Comparison of ENCODE assay signal across 13 mouse cellular contexts in genomic region chr1:88133908-88134456, GRCm38 (mm10). TPM values are rescaled to one million over a fixed set of nuclear protein-coding genes. Genes with fewer than 3 reads are reported as not detected.
DNase-seq lines count a peak whose midpoint lies in the region; ATAC-seq and TF ChIP-seq lines count a peak whose summit lies in the region.
"Had no signal": no experiment of that assay in that cellular context is flagged by ENCODE, and none has a peak within 500 bp of the region (broad histone marks: within the 10 kb centered on the region; RNA-seq: fewer than 3 reads in every experiment).

No protein-coding gene starts in this region.

- 0 out of 2 replicates have a peak, but pooled peaks have one; percentile 16 for ATAC-seq in forebrain, embryonic 13.5 days
- ATAC-seq in midbrain, embryonic 14.5 days (ENCODE audit: low FRiP score, low TSS enrichment): no peak

- DNase-seq in kidney, adult 2 months: no peak
- no peak for DNase-seq in kidney, postnatal 10 days
- DNase-seq in A20 (ENCODE audit: low read depth, low spot score): peak; percentile 75
- DNase-seq in midbrain, embryonic 14.5 days: peak; percentile 45
- DNase-seq in adrenal gland, adult 2 months: no peak
- DNase-seq in cerebellum, postnatal 14 days: no peak
- DNase-seq in gastrocnemius, postnatal 25 days: no peak
- DNase-seq: cerebellum, postnatal 36 days; liver; spleen, adult 18-20 months had no signal

- H3K4me1 ChIP-seq in kidney, adult 2 months (ENCODE audit: control insufficient read depth, insufficient read depth, low read length): peaks cover 13% of the 10 kb centered on the region
- H3K4me1 ChIP-seq in forebrain, embryonic 13.5 days: peaks cover 11% of the 10 kb centered on the region
- no peaks in the 10 kb centered on the region for H3K4me1 ChIP-seq in midbrain, embryonic 14.5 days (ENCODE audit: control insufficient read depth, insufficient read depth, low read length)

- H3K9ac ChIP-seq in forebrain, embryonic 13.5 days: no peak overlapping the region
- no peak overlapping the region for H3K9ac ChIP-seq in midbrain, embryonic 14.5 days (replicated peaks; ENCODE audit: low read length)

- H3K27ac ChIP-seq in kidney, adult 2 months (ENCODE audit: insufficient read depth, low read depth, low read length): peak overlapping the region; percentile 56
- peak overlapping the region; percentile 31; the same call in 1 of the 2 replicates for H3K27ac ChIP-seq in forebrain, embryonic 13.5 days
- no peak overlapping the region for H3K27ac ChIP-seq in midbrain, embryonic 14.5 days (replicated peaks; ENCODE audit: low read depth, low read length)

- TF ChIP-seq CTCF in kidney, adult 2 months (conservative IDR thresholded peaks at IDR 0.05; ENCODE audit: insufficient read depth, insufficient read length, low read depth, low read length): no peak

- WGBS in kidney, adult 2 months: 15% methylated on average over 3 of the region's 3 CpGs
- WGBS in forebrain, embryonic 13.5 days: 33% methylated on average over 3 of the region's 3 CpGs
- 56% methylated on average over 3 of the region's 3 CpGs for WGBS in midbrain, embryonic 14.5 days

- H3K27me3 ChIP-seq in kidney, adult 2 months (replicated peaks; ENCODE audit: control insufficient read depth, insufficient read depth, low read length): no peaks in the 10 kb centered on the region
- no peaks in the 10 kb centered on the region for H3K27me3 ChIP-seq in forebrain, embryonic 13.5 days
- H3K27me3 ChIP-seq in midbrain, embryonic 14.5 days (ENCODE audit: control insufficient read depth, insufficient read depth, low read length): no peaks in the 10 kb centered on the region

- H3K4me2 ChIP-seq in forebrain, embryonic 13.5 days: no peak overlapping the region
- H3K4me2 ChIP-seq in midbrain, embryonic 14.5 days (ENCODE audit: low read length): no peak overlapping the region

- H3K36me3 ChIP-seq in kidney, adult 2 months (ENCODE audit: control insufficient read depth, insufficient read depth, low read length): no peaks in the 10 kb centered on the region
- H3K36me3 ChIP-seq in forebrain, embryonic 13.5 days (ENCODE audit: poor library complexity, severe bottlenecking): no peaks in the 10 kb centered on the region
- H3K36me3 ChIP-seq in midbrain, embryonic 14.5 days (ENCODE audit: control insufficient read depth, insufficient read depth, low read length): no peaks in the 10 kb centered on the region

- TF ChIP-seq POLR2A in kidney, adult 2 months (IDR thresholded peaks at IDR 0.05; ENCODE audit: low read depth, low read length): no peak

- H3K4me3 ChIP-seq in kidney, adult 2 months (ENCODE audit: insufficient read depth, low read depth, low read length): no peak overlapping the region
- H3K4me3 ChIP-seq in forebrain, embryonic 13.5 days: no peak overlapping the region
- no peak overlapping the region for H3K4me3 ChIP-seq in midbrain, embryonic 14.5 days (replicated peaks; ENCODE audit: low read depth, low read length)

- H3K9me3 ChIP-seq in forebrain, embryonic 13.5 days (replicated peaks): no peaks in the 10 kb centered on the region
- H3K9me3 ChIP-seq in midbrain, embryonic 14.5 days (ENCODE audit: control insufficient read depth, low read length): no peaks in the 10 kb centered on the region

RNA-seq across cellular contexts. Expression of gene Ugt1a6a, which starts 0.6 kb away (rescaled TPM):
- 20.9 and 21.1 TPM in 2 replicates for polyA plus RNA-seq in kidney, adult 2 months (2012; rRNA removed)
- polyA plus RNA-seq in forebrain, embryonic 13.5 days (2015; fragmentation: Nextera tagmentation; extraction: Ambion mirVana): 1.1 and 1.4 TPM in 2 replicates
- 0.58 and 0.72 TPM in 2 replicates for polyA plus RNA-seq in midbrain, embryonic 14.5 days (2014; fragmentation: Nextera tagmentation; extraction: Ambion mirVana)
- 10 to 100 TPM; 10.5 to 17.9 TPM for total RNA-seq in adrenal gland, adult 2 months (2021)
- polyA plus RNA-seq in adrenal gland, adult 2 months (2012; rRNA removed): 5.1 and 7.6 TPM in 2 replicates
- 1 to 10 TPM in 1 of 2 experiments, under 1 TPM in 1; 0.95 to 2.3 TPM for total RNA-seq in gastrocnemius, postnatal 25 days (2021)

RNA-seq across cellular contexts. Expression of gene Ugt1a6b, which starts 30.9 kb away (rescaled TPM):
- polyA plus RNA-seq in kidney, adult 2 months (2012; rRNA removed): 8.5 and 10.5 TPM in 2 replicates
- 0.48 and 1.1 TPM in 2 replicates for polyA plus RNA-seq in forebrain, embryonic 13.5 days (2015; fragmentation: Nextera tagmentation; extraction: Ambion mirVana)
- polyA plus RNA-seq in midbrain, embryonic 14.5 days (2014; fragmentation: Nextera tagmentation; extraction: Ambion mirVana): 0.13 TPM in 1 of 2 replicates, not detected in the other
- total RNA-seq in adrenal gland, adult 2 months (2021): 1 to 10 TPM; 4.8 to 6.5 TPM
- polyA plus RNA-seq in adrenal gland, adult 2 months (2012; rRNA removed): 8.9 and 9.5 TPM in 2 replicates
- 1 to 10 TPM in 1 of 2 experiments, under 1 TPM in 1; 0.49 to 2.1 TPM for total RNA-seq in gastrocnemius, postnatal 25 days (2021)

RNA-seq across cellular contexts. Expression of gene Ugt1a5, which starts 31.8 kb away (rescaled TPM):
- 0.59 and 0.90 TPM in 2 replicates for polyA plus RNA-seq in kidney, adult 2 months (2012; rRNA removed)
- polyA plus RNA-seq in forebrain, embryonic 13.5 days (2015; fragmentation: Nextera tagmentation; extraction: Ambion mirVana): not detected in 2 replicates
- polyA plus RNA-seq in midbrain, embryonic 14.5 days (2014; fragmentation: Nextera tagmentation; extraction: Ambion mirVana): not detected in 2 replicates
- total RNA-seq in adrenal gland, adult 2 months (2021): under 1 TPM; 0.14 to 0.29 TPM
- polyA plus RNA-seq in adrenal gland, adult 2 months (2012; rRNA removed): 0.07 and 0.11 TPM in 2 replicates
- total RNA-seq in gastrocnemius, postnatal 25 days (2021): not detected

RNA-seq across cellular contexts. Expression of gene Ugt1a7c, which starts 39.1 kb away (rescaled TPM):
- polyA plus RNA-seq in kidney, adult 2 months (2012; rRNA removed): 85.2 and 96.9 TPM in 2 replicates
- polyA plus RNA-seq in forebrain, embryonic 13.5 days (2015; fragmentation: Nextera tagmentation; extraction: Ambion mirVana): 0.35 and 0.53 TPM in 2 replicates
- 0.24 and 0.99 TPM in 2 replicates for polyA plus RNA-seq in midbrain, embryonic 14.5 days (2014; fragmentation: Nextera tagmentation; extraction: Ambion mirVana)
- total RNA-seq in adrenal gland, adult 2 months (2021): 1 to 10 TPM; 1.8 to 2.7 TPM
- polyA plus RNA-seq in adrenal gland, adult 2 months (2012; rRNA removed): 0.50 and 1.2 TPM in 2 replicates
- total RNA-seq in gastrocnemius, postnatal 25 days (2021): under 1 TPM; 0.23 to 0.62 TPM

RNA-seq across cellular contexts. Expression of gene Ugt1a8, which starts 46.4 kb away (rescaled TPM):
- 0.20 and 0.22 TPM in 2 replicates for polyA plus RNA-seq in kidney, adult 2 months (2012; rRNA removed)
- polyA plus RNA-seq in forebrain, embryonic 13.5 days (2015; fragmentation: Nextera tagmentation; extraction: Ambion mirVana): not detected in 2 replicates
- polyA plus RNA-seq in midbrain, embryonic 14.5 days (2014; fragmentation: Nextera tagmentation; extraction: Ambion mirVana): not detected in 2 replicates
- total RNA-seq in adrenal gland, adult 2 months (2021): not detected
- not detected in 2 replicates for polyA plus RNA-seq in adrenal gland, adult 2 months (2012; rRNA removed)
- total RNA-seq in gastrocnemius, postnatal 25 days (2021): not detected
- total RNA-seq: adrenal gland, adult 8-10 months; gastrocnemius, postnatal 36 days had no signal

Comparison
In these comparisons a context has a peak if more than half of its experiments do, and no peak if none do; other contexts are left out.
1. DNase-seq: peak in A20 (single experiment) and midbrain, embryonic 14.5 days (single experiment); none in kidney, adult 2 months (single experiment), kidney, postnatal 10 days (single experiment), adrenal gland, adult 2 months (single experiment), cerebellum, postnatal 14 days (0 of 2) and gastrocnemius, postnatal 25 days (single experiment).